Mouse (Mus musculus) forebrain, embryonic 15.5 days (tissue): ENCODE data around the gene Rasgrf1. TPM values are rescaled to one million over a fixed set of nuclear protein-coding genes. Genes with fewer than 3 reads are reported as not detected.

Source experiments
- ATAC-seq: fragments of 200-750 bp; cut with Nextera tagmentation; replicated peaks from 2 replicates; pipeline ENCODE4 v1.8.0; 2017; ENCODE audit warnings: mild to moderate bottlenecking, moderate TSS enrichment, moderate library complexity
- H3K27ac ChIP-seq: fragments of 300-500 bp; sonication (generic); replicated peaks from 2 replicates; pipeline ENCODE4 v1.5.1; 2015; ENCODE audit warnings: mild to moderate bottlenecking, inconsistent platforms
- H3K27me3 ChIP-seq: fragments of 300-500 bp; sonication (generic); 2 replicates; pipeline ENCODE4 v1.6.1; 2015; ENCODE audit warnings: inconsistent platforms
- H3K36me3 ChIP-seq: fragments of 300-500 bp; sonication (generic); 2 replicates; pipeline ENCODE4 v1.6.1; 2015; ENCODE audit warnings: mild to moderate bottlenecking, inconsistent platforms
- H3K4me1 ChIP-seq: fragments of 300-500 bp; sonication (generic); 2 replicates; pipeline ENCODE4 v1.6.1; 2015; ENCODE audit warnings: inconsistent platforms
- H3K4me2 ChIP-seq: fragments of 300-500 bp; sonication (generic); replicated peaks from 2 replicates; pipeline ENCODE4 v1.6.1; 2015; ENCODE audit warnings: mild to moderate bottlenecking, inconsistent platforms
- H3K4me3 ChIP-seq: fragments of 300-500 bp; sonication (generic); 2 replicates; pipeline ENCODE4 v1.5.1; 2015; ENCODE audit warnings: mild to moderate bottlenecking, inconsistent platforms
- H3K9ac ChIP-seq: fragments of 300-500 bp; sonication (generic); replicated peaks from 2 replicates; pipeline ENCODE4 v1.6.1; 2015; ENCODE audit warnings: mild to moderate bottlenecking, inconsistent platforms
- H3K9me3 ChIP-seq: fragments of 300-500 bp; sonication (generic); 2 replicates; pipeline ENCODE4 v1.6.1; 2016; ENCODE audit warnings: inconsistent platforms
- WGBS: fragments of 180-500 bp; shearing (Covaris S2); methylation state at CpG from one replicate; pipeline ENCODE4 v1.1.7; 2015; ENCODE audit warnings: mixed read lengths; 5-methylcytosine and 5-hydroxymethylcytosine counted together
- polyA plus RNA-seq: library from polyadenylated mRNA; unstranded; fragments of >200 nt; fragmentation: Nextera tagmentation; extraction: Ambion mirVana; gene quantifications from 2 replicates; pipeline ENCODE4 v1.2.1, GENCODE M21; 2015

Rasgrf1 gene
- polyA plus RNA-seq, 1 experiment from 2014 or later, result 6.1 TPM

DNA sequence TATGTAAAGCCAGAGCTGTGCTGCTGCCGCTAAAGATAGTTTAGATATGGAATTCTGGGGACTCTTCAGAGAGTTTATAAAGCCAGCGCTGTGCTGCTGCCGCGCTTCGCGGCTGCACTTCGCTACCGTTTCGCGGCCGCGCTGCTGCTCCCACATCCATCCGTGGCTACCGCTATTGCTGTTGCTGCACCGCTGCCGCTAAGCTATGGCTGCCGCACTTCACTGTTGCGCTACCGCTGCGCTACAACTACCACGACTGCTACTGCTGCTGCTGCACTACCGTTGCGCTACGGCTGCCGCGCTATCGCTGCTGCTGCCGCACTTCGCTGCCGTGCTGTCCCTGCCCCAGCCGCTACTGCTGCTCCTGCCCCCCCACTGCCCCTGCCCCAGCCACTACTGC lies 30.1 kb upstream of the Rasgrf1 start:
- H3K9ac ChIP-seq, result no peak overlapping the region
- no peaks in the 10 kb centered on the region for H3K36me3 ChIP-seq
- no peaks in the 10 kb centered on the region for H3K4me1 ChIP-seq
- 0 out of 2 replicates have a peak, but pooled peaks cover 2% of the 10 kb centered on the region for H3K9me3 ChIP-seq
- 0 out of 2 replicates have a peak overlapping the region, but pooled peaks have one; percentile 4 for H3K4me3 ChIP-seq
- peak; percentile 63; the same call in 1 of the 2 replicates for ATAC-seq
- peaks cover 40% of the 10 kb centered on the region for H3K27me3 ChIP-seq
- WGBS, result 51% methylated on average over 31 of the region's 31 CpGs
- no peak overlapping the region for H3K4me2 ChIP-seq
- H3K27ac ChIP-seq, result no peak overlapping the region

DNA sequence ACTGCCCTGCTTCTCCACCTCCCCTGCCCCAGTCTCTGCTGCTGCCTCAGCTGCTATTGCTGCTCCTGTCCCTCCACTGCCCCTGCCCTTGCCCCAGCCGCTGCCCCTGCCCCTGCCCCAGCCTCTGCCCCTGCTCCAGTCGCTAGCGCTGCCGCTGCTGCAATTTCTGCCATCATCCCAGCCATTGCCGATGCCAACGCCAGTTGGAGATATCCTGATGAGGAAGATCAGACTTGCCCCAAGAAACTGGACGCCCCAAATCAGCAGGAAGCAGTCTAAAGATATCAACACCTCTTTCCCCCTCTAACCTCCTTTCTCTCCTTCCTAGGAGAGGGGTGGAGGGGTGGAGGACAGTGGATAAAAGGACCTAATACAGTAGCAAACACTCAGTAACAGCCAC lies 28.2 kb upstream of the Rasgrf1 start:
- H3K9me3 ChIP-seq, result 0 out of 2 replicates have a peak, but pooled peaks cover 2% of the 10 kb centered on the region
- ATAC-seq, result no peak
- H3K27ac ChIP-seq, result no peak overlapping the region
- no peak overlapping the region for H3K9ac ChIP-seq
- no peaks in the 10 kb centered on the region for H3K4me1 ChIP-seq
- peaks cover 37% of the 10 kb centered on the region for H3K27me3 ChIP-seq
- no peak overlapping the region for H3K4me3 ChIP-seq
- no peaks in the 10 kb centered on the region for H3K36me3 ChIP-seq
- no peak overlapping the region for H3K4me2 ChIP-seq
- WGBS, result 58% methylated on average over 7 of the region's 7 CpGs

DNA sequence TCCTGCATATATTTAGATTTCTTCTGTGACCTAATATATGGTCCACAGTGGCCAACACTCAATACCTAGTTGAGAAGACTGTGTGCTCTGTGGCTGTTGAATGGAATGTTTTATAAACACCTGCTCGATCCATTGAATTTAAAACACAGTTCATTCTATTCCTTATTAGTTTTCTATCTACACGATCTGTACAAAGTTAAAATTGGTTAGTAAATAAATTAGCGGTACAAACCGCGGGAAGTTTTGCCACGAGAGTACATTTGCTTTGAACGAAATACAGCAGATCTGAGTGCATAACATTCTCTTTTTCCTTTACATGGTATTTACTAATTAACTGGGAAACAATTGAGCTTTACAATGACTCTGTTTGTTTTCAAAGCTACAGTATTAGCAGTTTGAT lies 27.1 kb upstream of the Rasgrf1 start:
- no peak for ATAC-seq
- Histone ChIP-seq H3K27ac (no peak overlapping the region), H3K4me3 (no peak overlapping the region), H3K4me1 (no peaks in the 10 kb centered on the region), H3K9me3 (0 out of 2 replicates have a peak, but pooled peaks cover 2% of the 10 kb centered on the region), H3K27me3 (peaks cover 27% of the 10 kb centered on the region), H3K36me3 (no peaks in the 10 kb centered on the region), H3K4me2 (no peak overlapping the region), H3K9ac (no peak overlapping the region)
- 50% methylated on average over 7 of the region's 7 CpGs for WGBS

GRCm38 (mm10) chr9:89885701-89886218 lies 23.9 kb upstream of the Rasgrf1 start:
- H3K4me2 ChIP-seq, result no peak overlapping the region
- WGBS, result 44% methylated on average over 7 of the region's 7 CpGs
- no peak overlapping the region for H3K4me3 ChIP-seq
- H3K36me3 ChIP-seq, result no peaks in the 10 kb centered on the region
- ATAC-seq, result peak; percentile 55
- H3K27ac ChIP-seq, result no peak overlapping the region
- H3K9me3 ChIP-seq, result no peaks in the 10 kb centered on the region
- peaks cover 21% of the 10 kb centered on the region for H3K27me3 ChIP-seq
- H3K9ac ChIP-seq, result no peak overlapping the region
- H3K4me1 ChIP-seq, result no peaks in the 10 kb centered on the region

GRCm38 (mm10) chr9:89891534-89892293 lies 18.0 kb upstream of the Rasgrf1 start:
- peak; percentile 96 for ATAC-seq
- WGBS, result 66% methylated on average over 10 of the region's 10 CpGs
- H3K9ac ChIP-seq, result no peak overlapping the region

GRCm38 (mm10) chr9:89892540-89893188 lies 17.0 kb upstream of the Rasgrf1 start:
- Histone ChIP-seq H3K4me2 (no peak overlapping the region), H3K9me3 (no peaks in the 10 kb centered on the region), H3K4me1 (peaks cover 10% of the 10 kb centered on the region; the same call in 1 of the 2 replicates), H3K9ac (no peak overlapping the region), H3K27ac (no peak overlapping the region), H3K4me3 (no peak overlapping the region), H3K27me3 (no peaks in the 10 kb centered on the region), H3K36me3 (no peaks in the 10 kb centered on the region)
- 81% methylated on average over 5 of the region's 5 CpGs for WGBS
- no peak for ATAC-seq

More at GRCm38 (mm10) chr9:89891534-89892293, 18.0 kb upstream of the Rasgrf1 start:
- no peaks in the 10 kb centered on the region for H3K27me3 ChIP-seq
- no peak overlapping the region for H3K4me2 ChIP-seq
- H3K4me1 ChIP-seq, result peaks cover 10% of the 10 kb centered on the region; the same call in 1 of the 2 replicates
- H3K36me3 ChIP-seq, result no peaks in the 10 kb centered on the region
- peak overlapping the region; percentile 66 for H3K27ac ChIP-seq
- H3K9me3 ChIP-seq, result no peaks in the 10 kb centered on the region
- H3K4me3 ChIP-seq, result no peak overlapping the region

- WGBS, result 17% methylated on average over 14 of the region's 14 CpGs
- no peak for ATAC-seq
These were observed 9.4 kb upstream of the Rasgrf1 start for GRCm38 (mm10) chr9:89900111-89900824.

GRCm38 (mm10) chr9:89901184-89901583 lies 8.5 kb upstream of the Rasgrf1 start:
- Histone ChIP-seq H3K9me3 (no peaks in the 10 kb centered on the region), H3K27ac (no peak overlapping the region), H3K36me3 (no peaks in the 10 kb centered on the region), H3K9ac (no peak overlapping the region), H3K27me3 (peaks cover 6% of the 10 kb centered on the region), H3K4me2 (no peak overlapping the region), H3K4me3 (no peak overlapping the region), H3K4me1 (peaks cover 8% of the 10 kb centered on the region)
- ATAC-seq, result no peak
- WGBS, result 72% methylated on average over 4 of the region's 4 CpGs

More at GRCm38 (mm10) chr9:89900111-89900824, 9.4 kb upstream of the Rasgrf1 start:
- no peak overlapping the region for H3K4me3 ChIP-seq
- no peaks in the 10 kb centered on the region for H3K27me3 ChIP-seq
- no peak overlapping the region for H3K9ac ChIP-seq
- no peaks in the 10 kb centered on the region for H3K36me3 ChIP-seq
- H3K4me2 ChIP-seq, result no peak overlapping the region
- peaks cover 8% of the 10 kb centered on the region for H3K4me1 ChIP-seq
- H3K9me3 ChIP-seq, result no peaks in the 10 kb centered on the region
- H3K27ac ChIP-seq, result no peak overlapping the region

DNA sequence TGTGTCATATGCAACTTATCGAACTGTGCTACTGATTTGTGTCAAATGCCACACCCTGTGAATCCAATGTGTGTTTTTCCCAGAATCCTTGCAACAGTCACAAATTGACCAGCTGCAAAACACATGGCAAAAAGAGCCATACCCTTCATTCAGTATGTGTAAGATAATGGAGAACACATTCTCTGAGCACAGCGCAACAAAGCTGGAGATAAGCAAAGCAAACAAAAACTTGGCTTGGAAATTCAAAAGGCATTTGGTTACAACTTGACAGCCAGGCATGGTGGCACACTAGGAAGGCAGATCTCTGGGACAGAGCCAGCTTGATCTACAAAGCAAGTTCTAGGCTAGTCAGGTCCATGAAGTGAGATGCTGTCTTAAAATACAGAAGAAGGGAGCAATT lies 6.9 kb upstream of the Rasgrf1 start:
- Histone ChIP-seq H3K9me3 (no peaks in the 10 kb centered on the region), H3K27ac (no peak overlapping the region), H3K27me3 (peaks cover 22% of the 10 kb centered on the region), H3K4me3 (no peak overlapping the region), H3K4me2 (no peak overlapping the region), H3K4me1 (peaks cover 8% of the 10 kb centered on the region), H3K36me3 (no peaks in the 10 kb centered on the region), H3K9ac (no peak overlapping the region)
- 0 out of 2 replicates have a peak, but pooled peaks have one; percentile 31 for ATAC-seq
- 71% methylated on average over 2 of the region's 2 CpGs for WGBS

DNA sequence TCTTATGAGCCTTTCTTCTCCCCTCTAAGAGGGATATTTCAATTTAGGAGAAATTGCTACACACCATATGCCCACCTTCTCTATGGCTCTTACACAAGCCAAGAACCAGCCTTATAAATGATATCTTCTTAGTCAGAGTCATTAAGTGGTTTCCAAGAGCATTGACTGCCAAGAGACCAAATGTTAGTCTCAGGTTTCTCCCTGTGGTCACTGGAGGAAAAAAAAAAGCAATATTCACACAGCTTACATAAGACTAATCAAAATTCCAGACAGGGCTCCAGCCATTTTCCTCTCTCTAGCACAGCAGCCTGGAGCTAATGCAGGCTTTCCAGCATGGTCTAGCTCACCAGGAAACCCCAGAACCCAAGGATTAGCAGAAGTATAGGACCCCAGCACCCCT lies 3.1 kb upstream of the Rasgrf1 start:
- Histone ChIP-seq H3K9ac (no peak overlapping the region), H3K4me3 (no peak overlapping the region), H3K27me3 (peaks cover 53% of the 10 kb centered on the region), H3K4me1 (peaks cover 40% of the 10 kb centered on the region), H3K27ac (no peak overlapping the region), H3K9me3 (no peaks in the 10 kb centered on the region), H3K4me2 (no peak overlapping the region), H3K36me3 (no peaks in the 10 kb centered on the region)
- no peak for ATAC-seq

DNA sequence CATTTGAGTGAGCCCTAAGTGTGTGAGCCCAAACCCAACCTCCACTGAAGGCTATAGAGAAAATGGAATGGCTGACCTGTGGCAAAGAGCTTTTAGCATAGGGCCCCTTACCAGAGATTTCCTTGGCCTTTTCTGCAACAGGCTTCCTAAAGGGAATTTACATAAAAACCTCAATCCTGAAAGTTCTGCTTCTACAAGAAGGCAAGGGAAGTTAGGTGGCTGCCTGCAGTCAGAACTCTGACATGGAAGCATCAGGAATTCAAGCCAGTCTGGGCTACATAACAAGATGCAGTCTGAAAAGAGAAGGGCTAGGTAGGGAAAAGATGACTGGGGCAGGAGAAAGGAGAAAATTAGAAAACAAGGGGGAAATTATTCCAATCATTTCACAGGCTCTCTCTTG lies 1.8 kb upstream of the Rasgrf1 start:
- H3K4me3 ChIP-seq, result peak overlapping the region; percentile 52; the same call in 1 of the 2 replicates
- H3K27ac ChIP-seq, result no peak overlapping the region
- H3K4me1 ChIP-seq, result peaks cover 33% of the 10 kb centered on the region
- peaks cover 65% of the 10 kb centered on the region for H3K27me3 ChIP-seq
- H3K36me3 ChIP-seq, result no peaks in the 10 kb centered on the region
- no peak for ATAC-seq
- no peak overlapping the region for H3K9ac ChIP-seq
- H3K4me2 ChIP-seq, result peak overlapping the region; percentile 89
- no peaks in the 10 kb centered on the region for H3K9me3 ChIP-seq

DNA sequence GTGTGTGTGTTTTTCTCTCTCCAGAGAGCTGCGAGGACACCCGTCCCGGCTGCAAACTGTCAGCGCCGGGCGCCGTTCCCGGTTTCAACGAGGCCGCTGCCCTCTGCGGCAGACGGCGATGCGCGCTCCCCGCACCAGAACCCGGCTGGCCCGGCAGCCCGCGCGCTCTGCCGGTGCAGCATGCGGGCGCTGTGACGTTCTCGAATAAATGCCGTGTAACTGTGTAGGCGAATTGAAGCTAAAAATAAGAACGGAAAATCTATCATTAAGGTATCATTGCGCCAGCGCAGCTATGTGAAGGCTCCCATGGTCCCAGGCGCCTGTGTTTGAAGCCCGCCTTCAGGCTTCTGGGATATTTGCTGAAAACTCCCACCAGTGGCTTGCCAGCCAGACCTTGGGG lies 1.1 kb upstream of the Rasgrf1 start:
- 0 out of 2 replicates have a peak overlapping the region, but pooled peaks have one; percentile 46 for H3K27ac ChIP-seq
- peaks cover 33% of the 10 kb centered on the region for H3K4me1 ChIP-seq
- H3K4me2 ChIP-seq, result peak overlapping the region; percentile 89
- H3K4me3 ChIP-seq, result peak overlapping the region; percentile 52
- H3K36me3 ChIP-seq, result no peaks in the 10 kb centered on the region
- H3K9ac ChIP-seq, result peak overlapping the region; percentile 49
- peaks cover 70% of the 10 kb centered on the region for H3K27me3 ChIP-seq
- H3K9me3 ChIP-seq, result no peaks in the 10 kb centered on the region
- 0% methylated on average over 33 of the region's 33 CpGs for whole genome bisulfite sequencing
- peak; percentile 42 for ATAC-seq
